In the genomic region with DNA sequence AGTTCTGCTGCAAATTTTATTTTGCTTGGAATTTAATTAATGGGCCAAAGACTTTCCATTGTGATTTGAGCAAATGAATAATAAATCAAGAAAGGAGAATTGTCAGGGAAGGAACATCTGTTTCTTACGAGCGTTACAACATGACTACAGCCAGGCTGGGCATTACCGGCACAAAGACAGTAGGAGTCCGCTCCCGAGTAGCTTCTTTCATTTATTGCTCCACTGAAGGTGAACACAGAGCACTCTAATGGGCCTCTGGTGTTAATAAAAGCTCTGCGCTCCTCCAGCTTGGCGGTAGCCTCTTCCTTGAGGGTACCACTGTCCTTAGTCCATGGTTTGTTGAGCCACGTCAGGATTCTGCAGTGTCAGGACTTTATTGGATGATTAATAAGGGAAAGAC, we compare ENCODE assay signal across 19 mouse cellular contexts.
DNase-seq lines count a peak whose midpoint lies in the region; ATAC-seq and TF ChIP-seq lines count a peak whose summit lies in the region.
"Had no signal": no experiment of that assay in that cellular context is flagged by ENCODE, and none has a peak within 500 bp of the region (broad histone marks: within the 10 kb centered on the region; RNA-seq: fewer than 3 reads in every experiment).

No protein-coding gene starts in this region.

- H3K4me3 ChIP-seq in hindbrain, postnatal 0 days (ENCODE audit: low read length), result no peak overlapping the region
- no peak overlapping the region for H3K4me3 ChIP-seq in hindbrain, embryonic 10.5 days
- H3K4me3 ChIP-seq in lung, embryonic 14.5 days (ENCODE audit: low read depth, low read length), result no peak overlapping the region
- no peak overlapping the region for H3K4me3 ChIP-seq in lung, adult 2 months (replicated peaks; ENCODE audit: extremely low read depth, low read depth, low read length)
- no peak overlapping the region for H3K4me3 ChIP-seq in neural tube, embryonic 13.5 days
- H3K4me3 ChIP-seq: embryonic facial prominence, embryonic 10.5 days; forebrain, embryonic 13.5 days; heart, adult 2 months; heart, embryonic 15.5 days had no signal

- H3K4me1 ChIP-seq in hindbrain, postnatal 0 days (ENCODE audit: insufficient read depth, low read length), result no peaks in the 10 kb centered on the region
- H3K4me1 ChIP-seq in hindbrain, embryonic 10.5 days (replicated peaks), result no peaks in the 10 kb centered on the region
- H3K4me1 ChIP-seq in lung, embryonic 14.5 days (ENCODE audit: insufficient read depth), result no peaks in the 10 kb centered on the region
- H3K4me1 ChIP-seq in lung, adult 2 months (ENCODE audit: control insufficient read depth, insufficient read depth, low read length), result no peaks in the 10 kb centered on the region
- peaks cover 20% of the 10 kb centered on the region for H3K4me1 ChIP-seq in neural tube, embryonic 13.5 days (replicated peaks)
- H3K4me1 ChIP-seq: embryonic facial prominence, embryonic 10.5 days; forebrain, embryonic 13.5 days; heart, embryonic 15.5 days had no signal

- no peaks in the 10 kb centered on the region for H3K9me3 ChIP-seq in hindbrain, postnatal 0 days (ENCODE audit: low read length)
- H3K9me3 ChIP-seq in hindbrain, embryonic 10.5 days, result no peaks in the 10 kb centered on the region
- peaks cover 7% of the 10 kb centered on the region; the same call in 1 of the 2 replicates for H3K9me3 ChIP-seq in lung, embryonic 14.5 days (ENCODE audit: low read depth, low read length)
- H3K9me3 ChIP-seq in neural tube, embryonic 13.5 days, result 0 out of 2 replicates have a peak, but pooled peaks cover 3% of the 10 kb centered on the region
- H3K9me3 ChIP-seq: forebrain, embryonic 13.5 days; heart, embryonic 15.5 days had no signal

- DNase-seq in hindbrain, postnatal 0 days (ENCODE audit: low spot score), result peak; percentile 13
- DNase-seq in hindbrain, embryonic 10.5 days (ENCODE audit: low spot score), result no peak
- DNase-seq in lung, embryonic 14.5 days, result peak; percentile 28
- DNase-seq in lung, adult 2 months, result no peak
- no peak for DNase-seq in neural tube, embryonic 10.5 days (ENCODE audit: extremely low spot score, low spot score)
- DNase-seq in thymus, postnatal 36 days, result no peak
- DNase-seq: adrenal gland, adult 2 months; adrenal gland, postnatal 25 days; cerebellum, adult 2 months; cerebellum, postnatal 10 days; gastrocnemius, postnatal 14 days; heart, adult 2 months; heart, postnatal 14 days had no signal

- no peak overlapping the region for H3K27ac ChIP-seq in hindbrain, postnatal 0 days
- H3K27ac ChIP-seq in hindbrain, embryonic 10.5 days, result no peak overlapping the region
- no peak overlapping the region for H3K27ac ChIP-seq in lung, embryonic 14.5 days (ENCODE audit: low read depth)
- no peak overlapping the region for H3K27ac ChIP-seq in neural tube, embryonic 13.5 days (replicated peaks)
- H3K27ac ChIP-seq: embryonic facial prominence, embryonic 10.5 days; forebrain, embryonic 13.5 days; heart, adult 2 months; heart, embryonic 15.5 days had no signal

- 39% methylated on average over 8 of the region's 8 CpGs for WGBS in hindbrain, postnatal 0 days
- 64% methylated on average over 8 of the region's 8 CpGs for WGBS in hindbrain, embryonic 10.5 days
- WGBS in lung, embryonic 14.5 days, result 56% methylated on average over 8 of the region's 8 CpGs
- 70% methylated on average over 8 of the region's 8 CpGs for WGBS in lung, adult 2 months
- 12% methylated on average over 8 of the region's 8 CpGs for WGBS in neural tube, embryonic 13.5 days

- H3K9ac ChIP-seq in hindbrain, postnatal 0 days (replicated peaks; ENCODE audit: low read length), result no peak overlapping the region
- no peak overlapping the region for H3K9ac ChIP-seq in lung, embryonic 14.5 days
- H3K9ac ChIP-seq in neural tube, embryonic 13.5 days, result no peak overlapping the region
- H3K9ac ChIP-seq: forebrain, embryonic 13.5 days; forebrain, postnatal 0 days; heart, embryonic 15.5 days had no signal

- H3K36me3 ChIP-seq in hindbrain, postnatal 0 days (ENCODE audit: insufficient read depth, low read length), result no peaks in the 10 kb centered on the region
- H3K36me3 ChIP-seq in hindbrain, embryonic 10.5 days, result no peaks in the 10 kb centered on the region
- H3K36me3 ChIP-seq in lung, embryonic 14.5 days (ENCODE audit: insufficient read depth), result no peaks in the 10 kb centered on the region
- no peaks in the 10 kb centered on the region for H3K36me3 ChIP-seq in neural tube, embryonic 13.5 days
- H3K36me3 ChIP-seq: embryonic facial prominence, embryonic 10.5 days; heart, embryonic 15.5 days had no signal

- TF ChIP-seq POLR2A in lung, adult 2 months (IDR thresholded peaks at IDR 0.05; ENCODE audit: borderline replicate concordance, extremely low read depth, low read depth, low read length), result no peak

- no peaks in the 10 kb centered on the region for H3K27me3 ChIP-seq in hindbrain, postnatal 0 days (ENCODE audit: insufficient read depth, low read length)
- no peaks in the 10 kb centered on the region for H3K27me3 ChIP-seq in hindbrain, embryonic 10.5 days (ENCODE audit: insufficient read depth, poor library complexity, severe bottlenecking)
- no peaks in the 10 kb centered on the region for H3K27me3 ChIP-seq in lung, embryonic 14.5 days (ENCODE audit: insufficient read depth, low read length)
- peaks cover 11% of the 10 kb centered on the region; the same call in 1 of the 2 replicates for H3K27me3 ChIP-seq in neural tube, embryonic 13.5 days
- H3K27me3 ChIP-seq: forebrain, embryonic 13.5 days; heart, embryonic 15.5 days had no signal

- no peak for TF ChIP-seq CTCF in hindbrain, postnatal 0 days (IDR thresholded peaks at IDR 0.05; ENCODE audit: low read depth)
- no peak for TF ChIP-seq CTCF in lung, embryonic 14.5 days (IDR thresholded peaks at IDR 0.05; ENCODE audit: low read depth)
- no peak for TF ChIP-seq CTCF in lung, adult 2 months (IDR thresholded peaks at IDR 0.05; ENCODE audit: insufficient read depth, low read length)

- H3K4me2 ChIP-seq in hindbrain, postnatal 0 days (ENCODE audit: low read depth, low read length), result no peak overlapping the region
- no peak overlapping the region for H3K4me2 ChIP-seq in lung, embryonic 14.5 days
- no peak overlapping the region for H3K4me2 ChIP-seq in neural tube, embryonic 13.5 days
- H3K4me2 ChIP-seq: forebrain, embryonic 13.5 days; heart, embryonic 11.5 days; heart, embryonic 15.5 days had no signal

- ATAC-seq in hindbrain, postnatal 0 days, result no peak
- ATAC-seq in lung, embryonic 14.5 days (ENCODE audit: insufficient read depth), result no peak
- ATAC-seq in neural tube, embryonic 13.5 days (ENCODE audit: low read depth), result peak; percentile 71
- ATAC-seq: forebrain, embryonic 13.5 days; forebrain, postnatal 0 days had no signal

Comparison
In these comparisons a context has a peak if more than half of its experiments do, and no peak if none do; other contexts are left out.
1. DNase-seq: peak in hindbrain, postnatal 0 days (single experiment) and lung, embryonic 14.5 days (single experiment); none in hindbrain, embryonic 10.5 days (single experiment), lung, adult 2 months (single experiment), neural tube, embryonic 10.5 days (single experiment) and thymus, postnatal 36 days (0 of 2).